Mouse (Mus musculus): ENCODE data around the gene Hpse.

The Hpse gene

GRCm38 (mm10) chr5:100719235-100720088 is at the start of gene Hpse:
Gene Hpse (minus strand): TSS chr5:100719716.
- peak; percentile 65 for DNase-seq

- DNase-seq = no peak
Observed at GRCm38 (mm10) chr5:100766026-100766425, 46.5 kb upstream of the Hpse start.

DNA sequence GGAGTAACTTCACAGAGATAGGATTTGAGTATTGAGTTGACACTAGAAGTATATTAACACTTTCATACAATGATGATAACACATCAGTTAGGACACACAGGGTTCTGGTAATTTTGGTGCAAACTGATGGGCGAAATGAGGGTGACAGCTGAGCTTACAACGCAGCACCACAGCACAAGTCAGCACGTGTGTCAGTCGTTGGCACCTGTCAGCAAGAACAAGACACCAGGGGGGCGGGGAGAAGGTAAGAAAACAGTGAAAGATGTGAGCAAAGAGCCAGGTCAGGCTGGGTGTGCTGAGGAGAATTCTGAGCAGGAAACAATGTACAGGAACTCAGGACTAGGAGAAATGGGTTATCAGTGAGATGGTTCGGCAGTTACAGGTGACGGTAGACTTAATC is 42.2 kb upstream of the Hpse start:
- DNase-seq = no peak

DNA sequence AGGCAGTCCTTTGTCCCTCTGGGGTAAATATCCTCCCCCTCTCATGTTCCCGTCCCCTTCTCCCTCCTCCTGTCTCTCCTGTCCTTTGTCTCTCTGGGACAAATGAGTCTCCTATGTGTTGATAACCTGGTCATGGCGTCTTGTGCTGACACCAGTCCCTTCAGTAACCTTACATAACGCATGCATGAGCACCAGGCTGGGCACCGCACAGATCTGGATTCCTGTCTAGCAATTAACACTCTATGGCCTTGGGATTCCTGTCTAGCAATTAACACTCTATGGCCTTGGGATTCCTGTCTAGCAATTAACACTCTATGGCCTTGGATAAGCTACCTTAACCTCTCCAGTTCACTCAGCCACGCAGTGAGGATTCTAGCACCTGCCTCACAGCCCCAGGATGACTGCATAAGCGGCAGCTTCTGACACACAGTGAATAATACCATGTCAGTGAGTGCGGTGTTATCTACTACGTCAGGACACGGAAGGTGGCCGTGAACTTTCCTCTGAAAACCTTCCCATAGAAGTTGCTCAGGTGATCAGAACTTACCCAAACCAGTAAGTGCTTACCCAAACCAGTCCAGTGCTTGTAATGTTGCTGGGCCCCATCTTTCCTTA is 40.6 kb upstream of the Hpse start:
- DNase-seq = no peak

GRCm38 (mm10) chr5:100758121-100758520 is 38.6 kb upstream of the Hpse start:
- DNase-seq = no peak

- no peak for DNase-seq
Observed at GRCm38 (mm10) chr5:100753407-100753806, 33.9 kb upstream of the Hpse start.

DNA sequence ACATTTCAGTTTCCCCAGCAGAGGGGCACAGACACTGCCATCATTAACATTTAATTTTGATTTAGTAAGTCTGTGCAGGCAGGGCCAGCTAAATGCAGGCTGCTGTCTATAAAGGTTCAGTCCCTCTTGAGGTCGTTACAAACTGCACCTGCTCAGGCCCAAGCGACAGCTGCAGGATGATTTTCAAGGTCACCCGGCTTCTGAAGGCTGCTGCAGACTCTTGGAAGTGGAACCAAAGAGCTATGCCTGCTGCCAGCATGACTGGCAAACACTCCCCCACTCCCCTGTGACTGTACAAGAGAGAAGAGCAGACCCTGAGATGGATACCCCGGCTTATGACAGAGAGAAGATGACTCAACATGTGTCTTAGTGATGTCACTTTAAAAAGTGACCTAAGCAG is 32.1 kb upstream of the Hpse start:
- DNase-seq = peak; percentile 54

GRCm38 (mm10) chr5:100750617-100751255 is 31.2 kb upstream of the Hpse start:
- peak; percentile 52 for DNase-seq

DNA sequence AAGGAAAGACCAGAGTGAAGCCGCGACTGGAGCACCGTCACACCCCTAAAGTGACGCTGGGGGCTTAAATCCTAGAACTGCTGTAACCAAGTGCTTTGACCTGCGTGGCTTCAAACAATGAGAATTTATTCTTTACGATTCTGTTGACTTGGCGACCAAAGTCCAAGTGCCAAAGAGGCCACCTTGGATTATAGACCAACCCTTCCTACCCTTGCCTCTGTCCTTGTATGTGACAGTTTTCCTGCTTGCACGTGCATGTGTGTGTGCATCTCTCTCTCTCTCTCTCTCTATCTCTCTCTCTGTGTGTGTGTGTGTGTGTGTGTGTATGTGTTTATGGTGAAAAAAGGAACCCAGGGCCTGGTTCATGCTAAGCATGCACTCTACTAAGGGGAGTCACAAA is 19.3 kb upstream of the Hpse start:
- no peak for DNase-seq

- no peak for DNase-seq
Observed at GRCm38 (mm10) chr5:100736919-100737318, 17.4 kb upstream of the Hpse start.

- no peak for DNase-seq
Observed at GRCm38 (mm10) chr5:100734535-100734934, 15.0 kb upstream of the Hpse start.

DNA sequence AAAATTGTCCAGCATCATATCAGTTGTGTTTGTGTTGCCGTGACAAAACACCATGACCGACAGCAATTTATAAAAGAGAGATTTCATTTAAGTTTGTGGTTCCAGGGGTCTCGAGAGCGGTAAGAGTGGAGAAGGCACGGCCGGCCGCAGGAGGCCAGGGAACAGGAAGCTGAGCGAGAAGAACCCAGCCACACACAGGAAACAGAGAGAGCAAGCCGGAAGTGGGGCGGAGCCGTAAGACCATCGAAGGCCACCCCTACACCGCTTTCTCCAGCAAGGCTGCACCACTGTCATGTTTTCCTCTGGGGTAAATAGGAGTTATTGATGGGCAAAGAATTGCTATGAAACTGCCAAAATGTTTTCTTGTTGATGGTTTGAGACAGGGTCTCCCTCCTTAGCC is 9.2 kb upstream of the Hpse start:
- DNase-seq = peak; percentile 77

DNA sequence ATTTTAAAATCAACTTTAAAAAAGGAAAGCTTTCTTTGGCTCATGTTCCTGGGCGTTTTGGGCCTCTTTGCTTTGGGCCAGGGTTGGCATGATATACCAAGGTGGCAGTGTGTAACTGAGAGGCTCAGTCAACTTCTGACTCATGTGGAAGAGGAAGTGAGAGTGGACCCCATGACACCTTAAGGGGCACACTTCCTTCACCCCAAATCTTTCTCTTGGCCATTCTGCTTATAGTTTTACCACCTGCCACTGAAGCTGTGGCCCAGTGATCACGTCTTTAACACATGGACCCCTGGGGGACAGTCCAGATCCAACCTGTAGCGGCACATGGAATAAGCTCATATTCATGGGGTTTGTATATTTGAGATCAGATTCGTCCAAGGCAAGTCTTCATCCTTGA is 6.5 kb upstream of the Hpse start:
- DNase-seq = no peak

DNA sequence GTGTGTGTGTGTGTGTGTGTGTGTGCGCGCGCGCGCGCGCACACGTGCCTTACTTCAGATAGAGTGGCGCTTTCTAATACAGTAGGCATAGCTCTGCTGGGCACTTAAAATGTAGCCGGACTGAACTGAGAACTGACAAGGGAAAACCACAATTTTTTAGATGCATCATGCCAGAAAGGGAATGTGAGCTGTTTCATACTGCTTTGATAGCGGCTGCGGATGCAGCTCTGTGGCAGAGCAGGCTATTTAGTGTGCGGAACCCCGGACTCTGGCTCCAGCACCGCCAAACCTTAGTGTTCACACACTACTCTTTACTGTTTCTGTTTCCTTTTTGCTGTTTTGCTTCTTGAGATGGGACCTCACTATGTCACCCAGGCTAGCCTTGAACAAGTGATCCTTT is 2.8 kb downstream of the Hpse start:
- no peak for DNase-seq

- no peak for DNase-seq
Observed at GRCm38 (mm10) chr5:100711219-100711618, 8.3 kb downstream of the Hpse start.

DNA sequence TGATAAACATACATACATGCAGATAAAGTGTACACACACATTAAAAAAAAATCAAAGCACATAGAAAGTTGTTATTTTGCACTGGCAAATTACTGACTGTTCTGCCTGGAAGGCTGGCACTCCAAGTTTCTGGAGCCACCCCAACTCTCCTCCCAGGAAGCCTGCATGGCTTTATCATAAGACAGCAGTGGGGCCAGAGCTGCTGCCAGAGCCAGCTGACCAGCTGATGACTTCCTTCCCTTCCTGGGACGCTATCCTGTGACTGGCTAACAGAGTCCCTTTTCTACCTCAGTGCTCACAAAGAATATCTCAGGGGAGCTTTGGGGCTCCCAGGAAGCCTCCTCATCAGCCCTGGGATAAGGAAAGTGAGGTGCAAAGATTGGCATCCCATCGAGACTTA is 9.5 kb downstream of the Hpse start:
- no peak for DNase-seq

DNA sequence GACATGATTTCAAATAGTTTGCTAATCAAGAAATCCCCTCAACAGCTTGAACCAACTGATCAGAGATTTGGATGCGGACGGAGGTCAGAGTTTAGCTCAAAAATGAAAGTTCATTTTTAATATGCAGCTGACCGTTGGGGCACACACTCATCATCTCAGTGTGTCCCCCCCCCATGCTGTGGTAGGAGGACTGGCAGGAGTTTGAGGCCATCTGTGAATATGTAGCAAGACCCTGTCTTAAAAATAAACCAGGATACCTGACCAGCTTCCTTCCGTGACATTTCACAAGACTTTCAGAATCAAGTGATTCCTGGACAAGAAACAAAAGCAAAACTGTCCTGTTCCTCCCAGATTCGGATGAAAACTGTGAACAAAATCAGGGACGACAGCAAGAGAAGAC is 10.5 kb downstream of the Hpse start:
- no peak for DNase-seq

GRCm38 (mm10) chr5:100706675-100707074 is 12.8 kb downstream of the Hpse start:
- DNase-seq = no peak

DNA sequence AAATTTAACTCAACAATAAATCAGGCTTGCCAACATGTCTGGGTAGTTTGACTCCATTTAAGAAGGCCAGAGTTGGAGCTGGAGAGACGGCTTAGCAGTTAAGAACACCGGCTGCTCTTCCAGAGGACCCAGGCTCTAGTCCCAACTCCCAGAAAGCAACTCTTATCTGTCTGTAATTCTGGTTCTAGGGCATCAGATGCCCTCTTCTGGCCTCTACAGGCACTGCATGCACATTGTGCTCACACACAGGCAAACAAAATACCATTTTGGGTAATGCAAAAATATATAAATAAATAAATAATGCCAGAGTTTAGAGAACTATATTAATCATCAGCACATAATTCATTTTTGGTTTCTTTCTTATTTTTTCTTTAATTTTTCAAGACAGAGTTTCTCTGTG is 15.2 kb downstream of the Hpse start:
- no peak for DNase-seq

DNA sequence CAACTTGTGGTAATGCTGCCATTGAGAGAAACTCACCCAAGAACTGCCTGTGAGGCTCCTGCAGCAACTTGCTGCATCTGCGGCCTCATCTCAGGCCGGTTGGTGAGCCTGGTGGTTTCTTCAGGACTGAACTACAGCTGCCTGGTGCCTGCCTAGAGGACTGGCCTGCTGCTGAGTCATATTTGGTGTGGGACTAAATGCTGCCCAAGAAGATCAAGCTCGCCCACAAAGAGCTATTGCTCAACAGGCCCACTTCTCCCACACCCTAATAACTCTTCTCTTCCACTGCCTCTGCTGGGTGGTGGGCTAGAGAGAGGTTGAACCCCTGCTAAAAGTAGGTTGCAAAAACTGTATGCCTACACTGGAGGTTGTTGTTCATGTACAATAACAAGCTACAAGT is 17.2 kb downstream of the Hpse start:
- DNase-seq = no peak

GRCm38 (mm10) chr5:100700861-100701620 is 18.5 kb downstream of the Hpse start:
- DNase-seq = no peak

- DNase-seq = no peak
Observed at GRCm38 (mm10) chr5:100697886-100698285, 21.6 kb downstream of the Hpse start.

GRCm38 (mm10) chr5:100697398-100697797 is 22.1 kb downstream of the Hpse start:
- no peak for DNase-seq

Data from thymus, postnatal 14 days (tissue).